Mouse (Mus musculus) T-cell, adult 2 months (primary cell): ENCODE measurements around the gene Slc2a10.
A peak's percentile ranks its signal among the peaks of the same experiment; 100 is the strongest.
"Not testable (repeated sequence)": the region's sequence is repeated elsewhere in the genome, so short reads cannot be mapped to it uniquely, and the experiment has no call there.

ENCODE experiments used
- DNase-seq: peaks from one replicate; pipeline ENCODE4 v3.0.0; 2022; ENCODE audit warnings: low spot score

Slc2a10 gene

GRCm38 (mm10) chr2:165509686-165510085, 6.1 kb downstream of the Slc2a10 start:
- DNase-seq: no peak

DNA sequence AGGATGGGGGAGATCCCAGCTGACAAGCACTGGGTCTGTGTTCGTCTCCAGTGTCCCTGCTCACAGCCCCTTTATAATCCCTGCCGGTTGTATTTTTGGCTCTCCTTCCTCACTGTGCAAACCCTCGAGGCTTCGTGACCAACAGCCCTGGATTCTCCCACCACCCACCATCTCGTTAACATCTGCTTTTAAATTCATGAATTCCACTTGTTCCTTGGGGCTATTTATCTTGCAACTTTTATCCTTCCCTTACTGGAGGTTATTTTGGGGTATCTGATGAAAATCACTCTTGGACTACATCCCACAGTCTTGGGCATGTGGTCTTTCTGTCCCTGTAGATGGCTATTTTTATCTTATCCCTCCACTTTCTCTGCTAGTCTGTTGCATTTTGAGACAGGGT, 6.9 kb downstream of the Slc2a10 start:
- DNase-seq: no peak

GRCm38 (mm10) chr2:165510914-165511458, 7.4 kb downstream of the Slc2a10 start:
- DNase-seq: not testable (repeated sequence)

- DNase-seq: not testable (repeated sequence)
Observed at GRCm38 (mm10) chr2:165511530-165511929, 7.9 kb downstream of the Slc2a10 start.

- DNase-seq: no peak
Observed at GRCm38 (mm10) chr2:165512426-165512825, 8.8 kb downstream of the Slc2a10 start.

- no peak for DNase-seq
Observed at GRCm38 (mm10) chr2:165512870-165513600, 9.4 kb downstream of the Slc2a10 start.

- DNase-seq: no peak
Observed at GRCm38 (mm10) chr2:165515178-165515728, 11.7 kb downstream of the Slc2a10 start.

GRCm38 (mm10) chr2:165525609-165526008, 22.0 kb downstream of the Slc2a10 start:
- no peak for DNase-seq

DNA sequence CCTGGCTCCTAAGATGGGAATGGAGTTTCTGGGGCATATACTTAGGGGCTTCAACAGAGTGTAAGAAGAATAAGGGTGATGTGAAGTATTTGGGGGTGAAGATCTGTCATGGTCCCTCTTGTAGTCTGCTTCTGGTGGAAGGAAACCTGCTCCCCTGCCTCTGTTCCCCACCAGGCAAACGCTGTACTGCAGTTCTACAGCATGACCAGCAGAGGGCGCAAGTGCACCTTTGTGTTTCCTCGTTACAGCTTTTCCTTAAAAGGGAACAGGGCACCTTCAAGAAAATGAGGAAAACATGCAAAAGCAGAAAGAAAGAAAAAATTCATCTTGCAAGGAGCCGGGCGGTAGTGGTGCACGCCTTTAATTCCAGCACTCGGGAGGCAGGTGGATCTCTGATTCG, 25.5 kb downstream of the Slc2a10 start:
- DNase-seq: peak; percentile 16

DNA sequence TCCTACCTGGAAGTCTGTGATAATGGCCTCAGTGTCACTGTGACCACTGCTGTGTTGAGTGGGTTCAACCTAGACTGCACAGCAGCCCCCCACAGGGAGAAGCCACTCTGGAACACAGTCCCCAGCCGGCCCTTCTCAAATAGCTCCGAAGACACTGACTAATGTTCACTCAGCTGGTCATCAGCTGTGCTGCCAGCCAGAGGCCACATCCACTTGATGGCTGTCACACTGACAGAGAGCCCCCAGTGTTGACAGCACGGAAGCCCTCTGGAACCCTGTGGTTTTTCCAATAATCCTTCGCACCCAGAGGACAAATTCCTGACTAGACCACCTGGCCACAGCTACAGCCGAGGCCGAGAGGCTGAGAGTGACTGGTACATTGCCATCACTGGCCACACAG, 30.2 kb downstream of the Slc2a10 start:
- DNase-seq: no peak

- no peak for DNase-seq
Observed at GRCm38 (mm10) chr2:165540975-165541374, 37.4 kb downstream of the Slc2a10 start.

DNA sequence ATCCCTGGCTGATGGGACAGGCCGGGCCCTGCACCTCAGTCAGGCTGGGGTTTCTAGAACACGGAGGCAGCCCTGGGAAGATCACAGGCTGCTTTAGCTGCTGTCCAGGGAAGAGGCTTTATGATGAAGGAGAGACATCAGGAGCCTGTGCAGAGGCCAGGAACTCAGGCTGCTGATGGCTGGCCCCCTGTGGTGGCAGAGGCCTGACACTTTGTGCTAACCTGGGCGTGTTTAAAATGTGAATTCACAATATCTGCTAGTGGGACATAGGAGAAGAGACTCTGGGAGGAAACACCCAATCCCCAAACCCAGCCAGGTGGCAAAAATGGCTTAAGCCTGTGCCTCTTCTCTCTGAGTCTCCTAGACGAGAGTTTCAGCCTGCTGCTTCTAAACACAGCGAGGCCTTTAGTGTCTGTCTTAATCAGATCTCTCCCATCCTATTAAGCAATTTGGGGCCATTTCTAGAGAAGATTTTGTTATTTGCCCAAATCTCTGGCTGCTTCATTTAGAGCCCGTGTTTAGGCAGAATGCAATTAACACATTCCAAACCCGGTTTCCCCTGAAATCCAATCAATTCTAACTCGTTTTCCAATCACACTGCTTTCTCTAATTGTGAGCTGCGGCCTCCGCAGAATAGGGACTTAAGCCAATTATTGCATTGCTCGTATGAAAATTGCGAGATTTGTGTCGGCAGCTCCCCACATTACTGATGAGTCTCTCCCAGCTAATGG, 39.5 kb downstream of the Slc2a10 start:
- no peak for DNase-seq

- no peak for DNase-seq
Observed at GRCm38 (mm10) chr2:165543670-165544016, 40.1 kb downstream of the Slc2a10 start.

- no peak for DNase-seq
Observed at GRCm38 (mm10) chr2:165545687-165546086, 42.1 kb downstream of the Slc2a10 start.

- no peak for DNase-seq
Observed at GRCm38 (mm10) chr2:165546341-165546740, 42.8 kb downstream of the Slc2a10 start.

- DNase-seq: no peak
Observed at GRCm38 (mm10) chr2:165547410-165547809, 43.8 kb downstream of the Slc2a10 start.

DNA sequence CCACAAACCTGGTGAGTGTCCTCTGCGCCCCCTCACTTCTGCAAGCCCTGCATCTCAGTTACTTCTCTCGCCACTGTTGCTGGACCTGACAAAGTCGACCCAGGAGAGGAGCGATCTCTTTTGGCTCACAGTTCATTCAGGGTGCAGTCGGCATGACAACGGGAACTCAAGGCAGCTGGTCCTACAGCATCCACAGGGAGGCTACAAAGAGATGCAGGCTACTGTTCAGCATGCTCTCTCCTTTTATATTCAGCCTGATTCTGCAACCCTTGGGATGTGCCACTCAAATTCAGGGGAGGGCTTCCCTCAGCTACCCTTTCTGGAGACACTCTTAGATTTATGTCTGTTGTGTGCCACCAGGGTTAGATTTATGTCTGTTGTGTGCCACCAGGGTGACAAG, 45.0 kb downstream of the Slc2a10 start:
- no peak for DNase-seq

DNA sequence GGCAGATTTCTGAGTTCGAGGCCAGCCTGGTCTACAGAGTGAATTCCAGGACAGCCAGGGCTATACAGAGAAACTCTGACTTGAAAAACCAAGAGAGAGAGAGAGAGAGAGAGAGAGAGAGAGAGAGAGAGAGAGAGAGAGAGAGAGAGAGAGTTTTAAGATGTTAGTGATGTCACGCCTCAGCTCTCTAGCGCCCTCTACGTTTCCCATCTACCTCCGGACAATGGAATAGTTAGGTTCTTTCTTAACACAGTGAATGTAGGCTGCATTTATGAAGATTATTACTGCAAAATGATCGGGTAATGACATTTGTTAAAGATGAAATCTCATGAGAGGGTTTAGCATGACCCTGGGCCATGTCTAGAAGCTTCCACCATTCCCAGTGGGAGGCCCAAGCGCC, 46.8 kb downstream of the Slc2a10 start:
- DNase-seq: not testable (repeated sequence)

DNA sequence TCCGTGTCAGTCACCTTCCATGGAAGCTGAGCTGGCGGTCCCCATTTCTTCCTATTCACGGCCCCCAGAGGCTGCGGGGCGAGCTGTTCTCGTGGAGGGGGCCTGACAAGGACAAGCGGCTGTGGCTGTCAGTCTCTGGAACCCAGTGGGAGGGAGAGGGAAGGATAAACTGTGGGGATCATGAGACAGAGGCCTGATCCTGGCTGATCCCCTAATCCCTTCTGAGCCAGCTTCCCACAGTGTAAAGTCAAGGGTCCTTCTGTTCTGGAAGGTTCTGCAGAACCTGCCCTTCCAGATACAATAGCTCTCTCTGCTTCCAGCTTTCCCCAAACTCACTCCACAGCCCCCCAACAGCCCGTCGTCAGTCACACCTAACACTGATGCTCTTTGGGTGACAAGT, 50.5 kb downstream of the Slc2a10 start:
- no peak for DNase-seq

- DNase-seq: no peak
Observed at GRCm38 (mm10) chr2:165557278-165557677, 53.7 kb downstream of the Slc2a10 start.

DNA sequence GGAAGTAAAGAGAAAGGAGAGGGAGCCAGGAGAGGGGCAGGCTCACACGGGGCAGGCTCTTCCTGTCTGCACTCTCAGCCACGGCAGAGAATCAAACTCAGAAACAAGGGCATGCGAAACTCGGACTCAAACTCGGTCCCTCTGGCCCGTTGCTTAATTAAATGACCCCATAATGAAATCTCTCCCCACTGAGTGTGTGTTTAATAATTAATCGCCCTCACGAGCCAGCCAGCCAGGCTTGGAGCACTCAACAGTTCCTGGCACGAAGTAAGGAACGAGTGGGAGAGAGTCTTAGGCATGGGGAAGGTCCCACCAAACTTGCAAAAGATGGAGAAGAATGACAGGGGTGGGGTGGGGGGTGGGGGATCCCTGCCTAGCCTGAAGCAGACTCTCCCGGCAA, 55.3 kb downstream of the Slc2a10 start:
- DNase-seq: no peak

- no peak for DNase-seq
Observed at GRCm38 (mm10) chr2:165559506-165560235, 56.1 kb downstream of the Slc2a10 start.
